Mouse (Mus musculus) cerebellum, adult 2 months (tissue): ENCODE data around the gene Mbnl1.

ENCODE experiments used
- CTCF ChIP-seq: fragments of 200-500 bp; IDR thresholded peaks from 2 replicates; pipeline ENCODE4 v1.5.1; 2011; ENCODE audit warnings: low read depth, mild to moderate bottlenecking, control low read depth, low read length, moderate library complexity, borderline replicate concordance; ENCODE audit not compliant: insufficient read depth
- POLR2A ChIP-seq: fragments of 200-500 bp; IDR thresholded peaks from 2 replicates; pipeline ENCODE4 v1.6.1; 2011; ENCODE audit warnings: low read length, control low read depth, borderline replicate concordance; ENCODE audit not compliant: insufficient read depth

DNA sequence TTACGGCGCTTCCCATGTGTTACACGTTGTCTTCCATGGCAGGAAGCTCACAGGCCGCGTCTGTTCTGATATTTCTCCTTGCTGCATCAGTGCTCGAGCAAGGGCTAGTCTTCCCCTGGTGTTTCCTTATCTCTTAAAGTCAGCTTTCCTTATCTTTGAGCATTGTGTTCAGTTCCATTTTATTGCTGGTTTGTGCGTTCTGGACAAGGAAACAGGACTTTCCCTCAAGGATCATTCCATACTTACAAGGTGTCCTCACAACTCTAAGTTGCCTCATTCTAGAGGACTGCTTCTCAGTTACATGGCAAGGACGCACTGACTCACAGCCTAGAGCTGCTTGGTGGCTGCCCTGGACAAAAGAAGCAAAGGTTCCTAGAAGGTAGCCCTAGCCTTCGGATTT is 101.6 kb downstream of the Mbnl1 start:
- TF ChIP-seq CTCF: no peak
- no peak for TF ChIP-seq POLR2A
